Mouse (Mus musculus) spleen, adult 2 months (tissue): ENCODE results near the gene Nos1ap. TPM values are rescaled to one million over a fixed set of nuclear protein-coding genes. Genes with fewer than 3 reads are reported as not detected.

Source experiments
- DNase-seq, 2 experiments: peaks; one replicate each; pipeline versions ENCODE4 v3.0.0 to v3.0.0-alpha.2; 2012 to 2021; ENCODE audit warnings: low spot score in 2 of 2, low read depth in 1 of 2
- H3K27ac ChIP-seq: fragments of 200-500 bp; 2 replicates; pipeline ENCODE4 v1.5.1; 2012; ENCODE audit warnings: low read length, inconsistent platforms; ENCODE audit not compliant: insufficient read depth
- H3K27me3 ChIP-seq: fragments of 200-500 bp; 2 replicates; pipeline ENCODE4 v1.6.1; 2012; ENCODE audit warnings: mild to moderate bottlenecking, moderate library complexity, low read length, inconsistent platforms; ENCODE audit not compliant: control insufficient read depth, insufficient read depth
- H3K36me3 ChIP-seq: fragments of 200-500 bp; 2 replicates; pipeline ENCODE4 v1.6.1; 2012; ENCODE audit warnings: mild to moderate bottlenecking, low read length, inconsistent platforms; ENCODE audit not compliant: control insufficient read depth, insufficient read depth
- H3K4me1 ChIP-seq: fragments of 200-500 bp; 2 replicates; pipeline ENCODE4 v1.6.1; 2011; ENCODE audit warnings: inconsistent platforms; ENCODE audit not compliant: control insufficient read depth, insufficient read depth, insufficient read length
- H3K4me3 ChIP-seq: fragments of 200-500 bp; 2 replicates; pipeline ENCODE4 v1.5.1; 2011; ENCODE audit warnings: mild to moderate bottlenecking, inconsistent platforms; ENCODE audit not compliant: insufficient read depth, insufficient read length; ENCODE audit errors: extremely low read depth
- CTCF ChIP-seq: fragments of 200-500 bp; IDR thresholded peaks from 2 replicates; pipeline ENCODE4 v1.5.1; 2011; ENCODE audit warnings: mild to moderate bottlenecking, inconsistent platforms; ENCODE audit not compliant: insufficient read depth, insufficient read length, insufficient replicate concordance; ENCODE audit errors: extremely low read depth
- POLR2A ChIP-seq: fragments of 200-500 bp; IDR thresholded peaks from 2 replicates; pipeline ENCODE4 v1.6.1; 2011; ENCODE audit warnings: low read depth, low read length, inconsistent platforms
- WGBS: fragments of 180-500 bp; shearing (Covaris S2); methylation state at CpG from one replicate; pipeline ENCODE4 v1.1.7; 2018; 5-methylcytosine and 5-hydroxymethylcytosine counted together
- polyA plus RNA-seq: library from polyadenylated mRNA; depleted of rRNA; stranded (reverse); fragments of >200 nt; gene quantifications from 2 replicates; pipeline ENCODE4 v1.2.3, GENCODE M21; 2012

Nos1ap gene
- polyA plus RNA-seq, 1 experiment: 8.1 TPM

GRCm38 (mm10) chr1:170392771-170393728, 196.6 kb downstream of the Nos1ap start:
- TF ChIP-seq CTCF: no peak
- no peak for TF ChIP-seq POLR2A
- no peak for DNase-seq
- no peaks in the 10 kb centered on the region for H3K4me1 ChIP-seq
- no peaks in the 10 kb centered on the region for H3K27me3 ChIP-seq
- H3K4me3 ChIP-seq: no peak overlapping the region
- H3K36me3 ChIP-seq: no peaks in the 10 kb centered on the region
- H3K27ac ChIP-seq: no peak overlapping the region
- 72% methylated on average over 14 of the region's 14 CpGs for whole genome bisulfite sequencing

DNA sequence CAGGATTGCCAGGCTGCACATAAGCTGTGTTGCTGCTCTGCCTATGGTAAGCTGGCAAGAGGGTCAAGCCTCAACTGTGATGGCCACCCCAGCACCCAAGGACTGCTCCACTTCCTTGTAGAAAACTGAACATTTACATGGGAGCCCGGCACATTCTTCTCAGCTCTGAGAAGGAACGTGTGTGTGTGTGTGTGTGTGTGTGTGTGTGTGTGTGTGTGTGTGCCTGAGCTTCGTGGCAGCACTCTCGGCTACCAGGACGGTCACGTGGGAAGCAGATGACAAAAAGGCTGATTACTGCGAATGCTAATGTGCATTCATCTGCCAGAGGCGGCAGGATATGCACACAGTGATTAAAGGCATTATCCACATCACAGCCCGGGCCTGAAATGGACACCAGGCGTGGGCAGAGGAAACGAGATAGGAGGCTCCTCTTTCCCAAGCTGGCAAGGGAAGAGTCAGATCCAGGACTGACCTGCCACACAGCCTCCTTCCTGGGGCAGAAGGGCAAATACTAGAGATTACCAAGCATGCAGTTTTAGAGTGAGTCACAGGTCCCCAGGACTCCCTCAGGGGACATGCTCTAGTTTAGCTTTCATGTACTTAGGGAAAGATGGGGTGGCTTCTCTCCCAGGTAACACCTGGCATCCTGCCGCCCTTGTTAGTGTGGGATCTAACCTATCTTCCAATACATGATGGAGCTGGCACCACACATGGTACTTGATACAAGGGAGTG, 202.3 kb downstream of the Nos1ap start:
- Histone ChIP-seq H3K4me1 (no peaks in the 10 kb centered on the region), H3K4me3 (no peak overlapping the region), H3K27me3 (no peaks in the 10 kb centered on the region), H3K36me3 (no peaks in the 10 kb centered on the region), H3K27ac (no peak overlapping the region)
- DNase-seq: no peak
- no peak for TF ChIP-seq POLR2A
- no peak for TF ChIP-seq CTCF
- 84% methylated on average over 12 of the region's 12 CpGs for WGBS

DNA sequence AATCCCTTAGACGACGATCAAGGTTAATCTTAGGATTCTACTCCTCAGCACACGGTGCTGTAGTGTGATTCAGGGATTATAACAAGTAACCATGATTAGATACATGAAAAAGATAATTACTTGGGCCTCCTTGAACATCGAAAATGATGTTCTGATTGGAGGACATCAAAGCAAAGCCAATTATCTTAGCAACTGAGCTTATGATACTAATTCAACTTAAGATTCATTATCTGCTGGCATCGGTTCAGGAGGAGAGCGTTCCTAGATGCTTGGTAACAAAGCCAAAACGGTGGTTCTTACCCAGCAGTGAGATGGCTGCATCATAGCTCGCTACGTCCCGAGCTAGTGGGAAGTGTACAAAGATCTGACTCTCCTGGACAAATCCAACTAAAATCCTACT, 204.2 kb downstream of the Nos1ap start:
- Histone ChIP-seq H3K27ac (no peak overlapping the region), H3K4me1 (no peaks in the 10 kb centered on the region), H3K27me3 (no peaks in the 10 kb centered on the region), H3K36me3 (no peaks in the 10 kb centered on the region), H3K4me3 (no peak overlapping the region)
- DNase-seq: no peak
- TF ChIP-seq POLR2A (no peak), CTCF (no peak)
- WGBS: 83% methylated on average over 10 of the region's 10 CpGs

DNA sequence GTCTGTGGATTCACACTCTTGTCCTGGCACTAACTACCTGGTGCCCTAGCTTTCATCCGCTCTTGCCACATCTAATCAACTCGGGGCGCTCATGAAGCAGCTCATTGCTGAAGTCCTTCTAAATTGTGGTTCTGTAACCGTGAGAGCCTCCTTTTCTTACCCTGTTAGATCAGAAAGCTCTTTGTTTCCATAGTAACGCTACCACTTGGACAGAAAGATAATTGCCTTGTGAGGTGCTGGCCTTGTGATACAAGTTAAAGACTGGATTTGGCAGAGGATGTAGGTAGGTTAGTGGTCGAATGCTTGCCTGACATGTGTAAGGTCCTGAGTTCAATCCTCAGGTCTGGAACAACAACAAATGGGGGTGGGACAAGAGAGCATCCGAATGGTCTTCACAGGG, 206.1 kb downstream of the Nos1ap start:
- no peak overlapping the region for H3K27ac ChIP-seq
- no peak for DNase-seq
- 88% methylated on average over 7 of the region's 7 CpGs for WGBS
- H3K4me1 ChIP-seq: no peaks in the 10 kb centered on the region
- no peak overlapping the region for H3K4me3 ChIP-seq
- TF ChIP-seq POLR2A (no peak), CTCF (no peak)
- H3K36me3 ChIP-seq: no peaks in the 10 kb centered on the region
- H3K27me3 ChIP-seq: no peaks in the 10 kb centered on the region

- H3K4me1 ChIP-seq: no peaks in the 10 kb centered on the region
- TF ChIP-seq POLR2A (no peak), CTCF (no peak)
- no peaks in the 10 kb centered on the region for H3K27me3 ChIP-seq
- WGBS: 72% methylated on average over 3 of the region's 3 CpGs
- no peak for DNase-seq
- H3K36me3 ChIP-seq: no peaks in the 10 kb centered on the region
- no peak overlapping the region for H3K4me3 ChIP-seq
- H3K27ac ChIP-seq: no peak overlapping the region
These were observed 208.2 kb downstream of the Nos1ap start for GRCm38 (mm10) chr1:170381457-170381856.

DNA sequence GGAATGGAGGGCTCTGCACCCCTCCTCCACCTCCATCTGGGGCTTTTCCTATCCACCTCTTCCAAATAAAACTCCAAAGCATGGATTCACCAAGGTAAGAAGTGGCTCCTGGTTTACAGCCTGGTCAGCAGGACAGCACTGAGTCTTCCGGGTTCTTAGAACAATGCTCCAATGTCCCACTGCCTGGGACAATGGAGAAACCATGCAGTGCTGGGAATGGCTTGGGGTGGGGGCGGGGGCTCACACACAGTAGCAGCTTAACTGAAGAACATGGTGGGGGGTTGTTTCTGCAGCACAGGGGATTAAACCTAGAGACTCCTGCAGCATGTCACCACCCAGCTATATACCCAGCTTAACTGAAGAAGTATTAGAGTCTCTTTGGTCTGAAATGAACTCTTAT, 209.2 kb downstream of the Nos1ap start:
- Histone ChIP-seq H3K36me3 (no peaks in the 10 kb centered on the region), H3K4me1 (no peaks in the 10 kb centered on the region), H3K27ac (no peak overlapping the region), H3K4me3 (no peak overlapping the region), H3K27me3 (no peaks in the 10 kb centered on the region)
- no peak for DNase-seq
- TF ChIP-seq POLR2A: no peak
- TF ChIP-seq CTCF: no peak
- WGBS: 86% methylated on average over 2 of the region's 2 CpGs

DNA sequence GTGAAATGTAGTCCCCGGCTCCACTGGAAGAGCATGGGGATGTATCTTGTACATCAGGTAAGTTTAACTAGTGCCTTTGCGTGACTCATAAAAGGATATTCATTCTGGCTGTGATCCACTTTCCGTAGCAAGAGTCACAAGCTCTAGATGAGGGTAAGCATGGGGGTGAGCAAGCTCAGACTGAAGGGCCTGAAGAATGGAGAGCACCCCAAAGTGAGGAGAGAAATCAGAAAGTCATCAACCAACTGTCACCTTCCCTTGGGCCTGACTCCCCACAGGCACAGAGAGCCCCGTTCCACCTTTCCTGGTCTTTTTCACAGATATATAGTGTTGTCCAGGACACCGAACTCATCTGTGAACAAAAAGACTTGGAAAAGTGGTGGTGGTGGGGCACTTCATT, 213.9 kb downstream of the Nos1ap start:
- 96% methylated on average over 5 of the region's 5 CpGs for WGBS
- Histone ChIP-seq H3K4me3 (no peak overlapping the region), H3K36me3 (no peaks in the 10 kb centered on the region), H3K4me1 (no peaks in the 10 kb centered on the region), H3K27ac (no peak overlapping the region), H3K27me3 (no peaks in the 10 kb centered on the region)
- no peak for DNase-seq
- TF ChIP-seq POLR2A (no peak), CTCF (no peak)
